Mouse (Mus musculus): ENCODE results near the gene Cep55.

DNA sequence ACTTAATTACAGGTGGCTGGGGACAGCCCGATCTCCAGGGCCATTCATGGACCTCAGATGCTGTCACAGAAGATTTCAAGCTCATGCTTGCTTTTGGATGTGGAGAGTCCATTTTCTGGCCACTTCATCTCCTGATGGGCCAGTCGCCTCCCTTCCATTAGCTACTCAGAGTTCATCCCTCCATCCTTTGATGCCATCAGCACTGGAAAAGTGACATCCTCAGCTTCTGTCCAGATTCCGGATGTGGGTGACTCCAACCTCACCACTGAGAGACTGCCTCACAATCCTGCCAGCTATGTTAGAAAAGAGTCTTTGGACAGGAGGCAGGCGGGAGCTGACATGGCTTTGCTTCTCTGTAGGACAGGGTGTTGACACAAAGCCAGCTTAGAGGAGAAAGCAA, 31.0 kb downstream of the Cep55 start:
- no peak for TF ChIP-seq USF1 (IDR thresholded peaks at IDR 0.05; ENCODE audit: low read depth)
- TF ChIP-seq CTCF (IDR thresholded peaks at IDR 0.05; ENCODE audit: control insufficient read depth, insufficient read depth, insufficient read length), result no peak
- no peak for TF ChIP-seq MYOD1 (IDR thresholded peaks at IDR 0.05; ENCODE audit: control insufficient read depth, insufficient read length, low read depth)
- TF ChIP-seq MYOG (IDR thresholded peaks at IDR 0.05; ENCODE audit: control insufficient read depth, extremely low read depth, insufficient read length), result no peak
- TF ChIP-seq MAX (IDR thresholded peaks at IDR 0.05), result no peak
